Mouse (Mus musculus): ENCODE results near the gene Slc51a.

- TF ChIP-seq EP300 (optimal IDR thresholded peaks at IDR 0.05) (no peak), CTCF (IDR thresholded peaks at IDR 0.05; ENCODE audit: low read depth) (no peak)
Measured at GRCm38 (mm10) chr16:32456761-32457160, 30.9 kb downstream of the Slc51a start.
